Mouse (Mus musculus): Measurements from ENCODE around the gene Capn10. TPM values are rescaled to one million over a fixed set of nuclear protein-coding genes. Genes with fewer than 3 reads are reported as not detected.

The Capn10 gene
- polyA plus RNA-seq, 1 experiment, result 17.1 TPM

GRCm38 (mm10) chr1:92914993-92915392 lies 19.2 kb upstream of the Capn10 start:
- Histone ChIP-seq H3K27me3 (ENCODE audit: control insufficient read depth, insufficient read depth, low read length, poor library complexity, severe bottlenecking) (no peaks in the 10 kb centered on the region), H3K9ac (ENCODE audit: low read depth, poor library complexity, severe bottlenecking) (no peak overlapping the region), H3K27ac (ENCODE audit: insufficient read depth, low read length) (no peak overlapping the region), H3K36me3 (ENCODE audit: control insufficient read depth, insufficient read depth, low read length, poor library complexity, severe bottlenecking) (no peaks in the 10 kb centered on the region), H3K9me3 (replicated peaks; ENCODE audit: control insufficient read depth, insufficient read depth, low read length, poor library complexity, severe bottlenecking) (no peaks in the 10 kb centered on the region), H3K4me3 (ENCODE audit: low read depth, low read length) (no peak overlapping the region), H3K4me1 (ENCODE audit: control insufficient read depth, insufficient read depth, low read length) (no peaks in the 10 kb centered on the region)
- no peak for TF ChIP-seq POLR2A (IDR thresholded peaks at IDR 0.05; ENCODE audit: insufficient read depth, low read length)
- no peak for TF ChIP-seq CTCF (IDR thresholded peaks at IDR 0.05; ENCODE audit: low read depth, low read length)
- no peak for TF ChIP-seq EP300 (IDR thresholded peaks at IDR 0.05; ENCODE audit: insufficient read depth, low read depth, low read length)

- H3K27ac ChIP-seq (ENCODE audit: insufficient read depth, low read length), result no peak overlapping the region
- H3K9ac ChIP-seq (ENCODE audit: low read depth, poor library complexity, severe bottlenecking), result no peak overlapping the region
- H3K4me1 ChIP-seq (ENCODE audit: control insufficient read depth, insufficient read depth, low read length), result no peaks in the 10 kb centered on the region
- H3K27me3 ChIP-seq (ENCODE audit: control insufficient read depth, insufficient read depth, low read length, poor library complexity, severe bottlenecking), result no peaks in the 10 kb centered on the region
- no peaks in the 10 kb centered on the region for H3K36me3 ChIP-seq (ENCODE audit: control insufficient read depth, insufficient read depth, low read length, poor library complexity, severe bottlenecking)
- H3K9me3 ChIP-seq (replicated peaks; ENCODE audit: control insufficient read depth, insufficient read depth, low read length, poor library complexity, severe bottlenecking), result no peaks in the 10 kb centered on the region
- no peak for TF ChIP-seq CTCF (IDR thresholded peaks at IDR 0.05; ENCODE audit: low read depth, low read length)
- no peak for TF ChIP-seq EP300 (IDR thresholded peaks at IDR 0.05; ENCODE audit: insufficient read depth, low read depth, low read length)
- no peak for TF ChIP-seq POLR2A (IDR thresholded peaks at IDR 0.05; ENCODE audit: insufficient read depth, low read length)
- H3K4me3 ChIP-seq (ENCODE audit: low read depth, low read length), result no peak overlapping the region
Observed at GRCm38 (mm10) chr1:92916725-92917124, 17.5 kb upstream of the Capn10 start.

- Histone ChIP-seq H3K4me1 (ENCODE audit: control insufficient read depth, insufficient read depth, low read length) (no peaks in the 10 kb centered on the region), H3K27ac (ENCODE audit: insufficient read depth, low read length) (peak overlapping the region; percentile 39), H3K4me3 (ENCODE audit: low read depth, low read length) (peak overlapping the region; percentile 30), H3K9me3 (replicated peaks; ENCODE audit: control insufficient read depth, insufficient read depth, low read length, poor library complexity, severe bottlenecking) (no peaks in the 10 kb centered on the region), H3K36me3 (ENCODE audit: control insufficient read depth, insufficient read depth, low read length, poor library complexity, severe bottlenecking) (no peaks in the 10 kb centered on the region), H3K27me3 (ENCODE audit: control insufficient read depth, insufficient read depth, low read length, poor library complexity, severe bottlenecking) (no peaks in the 10 kb centered on the region), H3K9ac (ENCODE audit: low read depth, poor library complexity, severe bottlenecking) (peak overlapping the region; percentile 31)
- TF ChIP-seq EP300 (IDR thresholded peaks at IDR 0.05; ENCODE audit: insufficient read depth, low read depth, low read length) (peak; percentile 83), CTCF (IDR thresholded peaks at IDR 0.05; ENCODE audit: low read depth, low read length) (no peak), POLR2A (IDR thresholded peaks at IDR 0.05; ENCODE audit: insufficient read depth, low read length) (no peak)
Observed at GRCm38 (mm10) chr1:92919151-92919550, 15.0 kb upstream of the Capn10 start.

- Histone ChIP-seq H3K4me1 (ENCODE audit: control insufficient read depth, insufficient read depth, low read length) (no peaks in the 10 kb centered on the region), H3K27ac (ENCODE audit: insufficient read depth, low read length) (peak overlapping the region; percentile 39; the same call in 1 of the 2 replicates), H3K9me3 (replicated peaks; ENCODE audit: control insufficient read depth, insufficient read depth, low read length, poor library complexity, severe bottlenecking) (no peaks in the 10 kb centered on the region), H3K27me3 (ENCODE audit: control insufficient read depth, insufficient read depth, low read length, poor library complexity, severe bottlenecking) (no peaks in the 10 kb centered on the region), H3K36me3 (ENCODE audit: control insufficient read depth, insufficient read depth, low read length, poor library complexity, severe bottlenecking) (no peaks in the 10 kb centered on the region), H3K9ac (ENCODE audit: low read depth, poor library complexity, severe bottlenecking) (peak overlapping the region; percentile 31), H3K4me3 (ENCODE audit: low read depth, low read length) (peak overlapping the region; percentile 30)
- TF ChIP-seq CTCF (IDR thresholded peaks at IDR 0.05; ENCODE audit: low read depth, low read length) (no peak), EP300 (IDR thresholded peaks at IDR 0.05; ENCODE audit: insufficient read depth, low read depth, low read length) (no peak), POLR2A (IDR thresholded peaks at IDR 0.05; ENCODE audit: insufficient read depth, low read length) (no peak)
Observed at GRCm38 (mm10) chr1:92919775-92920174, 14.4 kb upstream of the Capn10 start.

- Histone ChIP-seq H3K4me3 (ENCODE audit: low read depth, low read length) (no peak overlapping the region), H3K27me3 (ENCODE audit: control insufficient read depth, insufficient read depth, low read length, poor library complexity, severe bottlenecking) (no peaks in the 10 kb centered on the region), H3K36me3 (ENCODE audit: control insufficient read depth, insufficient read depth, low read length, poor library complexity, severe bottlenecking) (no peaks in the 10 kb centered on the region), H3K27ac (ENCODE audit: insufficient read depth, low read length) (no peak overlapping the region), H3K4me1 (ENCODE audit: control insufficient read depth, insufficient read depth, low read length) (no peaks in the 10 kb centered on the region), H3K9me3 (replicated peaks; ENCODE audit: control insufficient read depth, insufficient read depth, low read length, poor library complexity, severe bottlenecking) (no peaks in the 10 kb centered on the region), H3K9ac (ENCODE audit: low read depth, poor library complexity, severe bottlenecking) (no peak overlapping the region)
- TF ChIP-seq CTCF (IDR thresholded peaks at IDR 0.05; ENCODE audit: low read depth, low read length), result no peak
- TF ChIP-seq EP300 (IDR thresholded peaks at IDR 0.05; ENCODE audit: insufficient read depth, low read depth, low read length), result no peak
- TF ChIP-seq POLR2A (IDR thresholded peaks at IDR 0.05; ENCODE audit: insufficient read depth, low read length), result no peak
Observed at GRCm38 (mm10) chr1:92920474-92921200, 13.5 kb upstream of the Capn10 start.

- TF ChIP-seq CTCF (IDR thresholded peaks at IDR 0.05; ENCODE audit: low read depth, low read length), result no peak
- TF ChIP-seq EP300 (IDR thresholded peaks at IDR 0.05; ENCODE audit: insufficient read depth, low read depth, low read length), result no peak
- H3K27me3 ChIP-seq (ENCODE audit: control insufficient read depth, insufficient read depth, low read length, poor library complexity, severe bottlenecking), result no peaks in the 10 kb centered on the region
- H3K4me1 ChIP-seq (ENCODE audit: control insufficient read depth, insufficient read depth, low read length), result no peaks in the 10 kb centered on the region
- H3K9me3 ChIP-seq (replicated peaks; ENCODE audit: control insufficient read depth, insufficient read depth, low read length, poor library complexity, severe bottlenecking), result no peaks in the 10 kb centered on the region
- no peak overlapping the region for H3K27ac ChIP-seq (ENCODE audit: insufficient read depth, low read length)
- H3K9ac ChIP-seq (ENCODE audit: low read depth, poor library complexity, severe bottlenecking), result no peak overlapping the region
- H3K36me3 ChIP-seq (ENCODE audit: control insufficient read depth, insufficient read depth, low read length, poor library complexity, severe bottlenecking), result no peaks in the 10 kb centered on the region
- H3K4me3 ChIP-seq (ENCODE audit: low read depth, low read length), result no peak overlapping the region
Observed at GRCm38 (mm10) chr1:92921496-92921895, 12.7 kb upstream of the Capn10 start.

All from ES-Bruce4 (cell line).